Mouse (Mus musculus): ENCODE results near the gene Peli1. TPM values are rescaled to one million over a fixed set of nuclear protein-coding genes. Genes with fewer than 3 reads are reported as not detected.

The Peli1 gene
- 10 to 100 TPM; 18.4 to 24.6 TPM for total RNA-seq (2021)
- long read RNA-seq, experiment 1, transcript Peli1-201 (7 exons, 3,514 nt), result major isoform, 30 of 35 reads
- long read RNA-seq, experiment 1, partial matches to known transcripts, result 1 of 35 reads
- long read RNA-seq, experiment 1, other reads (novel, unspliced or antisense), result 4 of 35 reads
- long read RNA-seq, experiment 2, transcript Peli1-201 (7 exons, 3,514 nt), result major isoform, 16 of 21 reads
- long read RNA-seq, experiment 2, partial matches to known transcripts, result 1 of 21 reads
- long read RNA-seq, experiment 2, other reads (novel, unspliced or antisense), result 4 of 21 reads

- DNase-seq (ENCODE audit: low spot score in 2 of 2), result peak; percentile 91 to 95
These were observed at the start of gene Peli1 for GRCm38 (mm10) chr11:21091067-21091427. Peli1 (plus strand) TSS chr11:21091291.

DNA sequence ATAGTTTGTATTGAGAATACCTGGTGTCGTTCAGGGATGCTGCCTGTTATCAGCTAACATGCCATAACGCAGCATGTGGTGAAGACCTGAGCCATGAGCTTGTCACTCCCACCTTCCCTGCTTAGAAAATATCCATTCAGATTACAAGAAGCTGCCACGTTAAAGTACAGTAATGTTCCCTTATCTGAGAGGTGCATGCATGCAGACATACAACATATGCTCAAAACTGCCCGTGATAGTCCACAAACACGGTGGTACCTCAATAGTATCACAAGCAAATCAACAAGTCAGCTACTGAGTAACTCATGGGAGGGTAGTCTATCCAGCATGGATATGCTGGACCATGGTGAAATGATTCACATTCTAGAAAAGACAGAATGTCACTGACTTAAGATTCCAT is 48.5 kb upstream of the Peli1 start:
- no peak for DNase-seq (ENCODE audit: low spot score in 2 of 2)

DNA sequence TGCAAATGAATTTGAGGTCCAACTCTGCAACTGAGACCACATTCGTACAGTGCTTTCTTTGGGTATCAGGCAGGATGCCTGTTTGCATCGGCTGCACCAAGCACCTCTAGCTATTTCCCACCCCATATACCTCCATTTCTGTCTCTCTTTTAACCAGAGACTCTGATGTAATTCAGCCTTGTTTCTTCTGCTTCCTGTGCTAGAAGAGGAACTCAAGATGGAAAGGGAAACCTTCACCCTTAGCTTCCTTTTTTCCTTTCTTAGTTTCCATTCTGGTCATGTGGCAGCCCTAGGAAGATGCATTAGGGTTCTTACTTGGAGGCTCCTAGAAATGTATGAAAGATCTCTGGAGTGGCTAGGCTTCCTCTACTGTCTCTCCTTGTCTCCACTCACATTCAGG is 44.9 kb upstream of the Peli1 start:
- DNase-seq (ENCODE audit: low spot score in 2 of 2), result no peak

- no peak for DNase-seq (ENCODE audit: low spot score in 2 of 2)
These were observed 43.2 kb upstream of the Peli1 start for GRCm38 (mm10) chr11:21047921-21048320.

GRCm38 (mm10) chr11:21051716-21052115 is 39.4 kb upstream of the Peli1 start:
- DNase-seq (ENCODE audit: low spot score in 2 of 2), result no peak

GRCm38 (mm10) chr11:21054587-21054986 is 36.5 kb upstream of the Peli1 start:
- no peak for DNase-seq (ENCODE audit: low spot score in 2 of 2)

DNA sequence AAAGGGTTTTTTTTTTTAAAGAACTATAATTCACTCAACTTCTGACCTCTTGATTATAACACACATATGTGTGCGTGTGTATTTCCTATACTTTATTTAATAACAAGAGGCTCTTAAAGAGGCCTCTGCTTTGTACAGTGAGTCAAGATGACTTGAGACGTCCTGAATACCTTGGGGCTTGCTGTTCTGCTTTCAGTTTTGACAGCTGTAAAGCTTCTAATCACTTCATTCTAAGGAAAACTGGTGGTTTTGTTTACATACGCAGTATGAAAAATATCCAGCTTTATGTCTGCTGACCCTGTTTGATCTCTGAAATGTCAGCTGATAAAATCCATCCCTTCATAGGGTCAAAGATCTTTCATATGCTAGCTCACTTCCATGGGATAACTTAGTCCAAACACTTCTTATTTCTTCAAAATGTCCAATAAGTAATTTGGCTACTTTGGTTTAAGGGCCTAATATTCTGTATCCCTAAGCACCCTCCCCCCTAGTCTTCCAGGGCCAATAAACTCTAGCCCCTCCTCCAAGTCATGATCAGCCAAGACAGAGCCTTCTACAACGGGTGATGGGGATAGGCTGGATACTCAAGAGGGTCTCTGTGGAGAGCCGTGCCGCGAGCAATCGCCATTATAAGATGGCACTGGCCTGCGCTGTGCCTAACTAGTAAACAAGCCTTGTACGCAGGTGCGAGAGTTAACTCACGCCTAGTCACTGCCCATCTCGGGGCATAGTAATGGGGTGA is 34.8 kb upstream of the Peli1 start:
- DNase-seq (ENCODE audit: low spot score in 2 of 2), result no peak

DNA sequence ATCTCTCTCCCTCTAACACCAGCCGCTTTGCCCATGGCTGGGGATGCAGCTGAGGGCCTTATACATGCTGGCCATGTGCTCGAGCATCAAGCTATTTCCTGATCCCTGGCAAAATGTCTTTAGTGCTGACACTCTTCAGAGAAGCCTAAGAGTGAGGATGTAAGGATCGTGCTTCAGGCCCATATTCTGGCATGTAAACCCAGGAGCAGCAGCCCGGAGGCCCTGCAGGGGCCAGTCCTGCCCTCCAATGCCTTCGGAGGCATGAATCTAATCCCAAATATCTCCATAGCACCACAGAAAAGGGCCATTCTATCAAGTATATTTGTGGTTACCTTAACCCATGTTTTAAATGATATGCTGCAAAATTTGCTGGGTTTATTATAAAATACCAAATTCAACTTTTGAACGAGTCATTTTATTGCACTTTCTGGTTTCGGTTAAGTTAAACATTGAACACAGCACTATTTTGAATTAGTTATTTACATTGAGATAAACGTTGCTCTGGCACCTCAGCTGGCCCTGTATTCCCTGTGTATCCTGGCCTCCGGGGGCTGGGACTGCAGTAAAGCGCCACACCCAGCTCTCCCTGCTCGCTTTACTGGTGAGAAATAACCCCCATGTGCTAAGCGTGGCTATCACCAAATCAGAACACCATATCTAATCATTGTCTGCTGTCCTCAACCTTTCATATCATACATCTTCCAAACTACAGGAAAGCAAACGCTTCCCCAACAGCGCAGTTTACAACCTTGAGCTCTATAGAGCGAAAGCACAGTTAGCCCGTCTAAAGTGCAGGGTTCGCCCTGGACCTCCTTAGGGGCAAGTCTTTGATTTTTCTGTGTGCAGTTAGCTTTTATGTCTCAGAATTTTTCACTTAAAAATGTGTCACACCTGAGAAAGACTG is 33.3 kb upstream of the Peli1 start:
- no peak for DNase-seq (ENCODE audit: low spot score in 2 of 2)

- no peak for DNase-seq (ENCODE audit: low spot score in 2 of 2)
These were observed 32.7 kb upstream of the Peli1 start for GRCm38 (mm10) chr11:21058415-21058781.

DNA sequence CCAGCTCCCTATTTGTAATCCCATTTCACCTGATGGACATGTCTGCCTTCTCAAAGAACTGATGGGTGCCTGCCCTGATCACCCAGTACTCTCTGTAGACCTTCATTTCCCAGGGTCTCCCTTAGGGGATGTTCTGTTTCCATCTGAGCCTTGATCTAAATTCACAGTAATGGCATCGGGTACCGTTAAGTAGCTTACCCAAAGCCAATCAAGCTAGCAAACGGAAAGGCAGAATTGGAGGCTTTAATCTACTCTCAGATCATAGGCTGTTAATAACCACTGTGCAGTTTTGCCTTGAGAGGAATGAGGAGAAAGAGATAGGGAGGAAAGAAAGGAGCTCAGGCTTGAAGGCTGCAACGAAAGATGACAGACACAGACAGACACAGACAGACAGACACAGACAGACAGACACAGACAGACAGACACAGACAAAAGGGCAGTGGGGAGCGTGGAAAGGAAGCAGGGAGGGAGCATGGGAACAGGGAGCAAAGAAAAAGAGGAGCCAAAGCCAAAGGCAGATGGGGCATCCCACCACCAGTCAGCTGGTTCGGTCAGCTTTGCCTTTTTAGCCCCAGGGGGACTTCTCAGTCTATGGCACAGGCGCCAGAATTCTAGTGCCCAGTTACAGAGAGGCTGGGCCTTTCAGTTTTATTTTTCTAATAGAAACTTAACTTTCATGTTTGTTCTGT is 30.6 kb upstream of the Peli1 start:
- DNase-seq (ENCODE audit: low spot score in 2 of 2), result no peak

GRCm38 (mm10) chr11:21061075-21061403 is 30.1 kb upstream of the Peli1 start:
- no peak for DNase-seq (ENCODE audit: low spot score in 2 of 2)

DNA sequence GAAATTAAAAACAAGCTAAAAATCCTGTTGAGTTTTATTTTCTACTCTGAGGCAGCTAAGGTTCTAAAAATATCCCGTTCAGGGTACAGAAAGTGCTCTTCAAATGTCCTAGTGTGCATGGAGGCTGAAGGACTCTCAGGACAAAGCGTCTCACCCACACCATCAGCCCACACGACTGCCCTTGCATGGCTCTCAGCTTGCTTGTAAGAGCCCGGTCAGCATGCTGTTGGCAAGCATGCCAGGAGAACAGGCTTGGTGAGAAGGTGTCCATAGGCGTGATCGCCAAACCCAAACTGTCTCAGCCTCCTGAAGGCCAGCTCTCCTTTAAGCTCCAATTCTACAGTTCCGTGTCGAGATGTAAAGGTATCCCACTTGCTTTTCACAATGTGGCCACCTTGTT is 29.7 kb upstream of the Peli1 start:
- DNase-seq (ENCODE audit: low spot score in 2 of 2), result no peak

GRCm38 (mm10) chr11:21062071-21062470 is 29.0 kb upstream of the Peli1 start:
- DNase-seq (ENCODE audit: low spot score in 2 of 2), result no peak

GRCm38 (mm10) chr11:21063271-21063670 is 27.8 kb upstream of the Peli1 start:
- DNase-seq (ENCODE audit: low spot score in 2 of 2), result no peak

DNA sequence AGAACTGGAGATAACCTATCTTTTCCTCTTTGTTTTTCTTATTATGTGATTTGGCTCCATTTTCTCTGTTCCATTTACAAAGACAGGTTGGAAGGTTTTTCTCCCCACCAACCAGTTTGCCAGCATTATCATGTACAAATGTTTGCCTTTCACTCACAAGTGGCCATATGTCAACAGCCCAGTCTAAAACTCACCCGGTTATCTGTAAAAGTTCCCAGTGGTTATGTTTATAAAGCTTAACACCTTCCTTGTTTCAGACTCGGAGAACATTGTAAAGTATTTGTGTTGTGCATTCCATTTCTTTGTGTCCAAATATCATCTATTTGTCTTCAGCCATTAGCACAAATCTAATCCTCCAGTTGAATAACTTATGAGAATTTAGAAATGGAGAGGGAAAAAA is 11.7 kb upstream of the Peli1 start:
- DNase-seq (ENCODE audit: low spot score in 2 of 2), result no peak

DNA sequence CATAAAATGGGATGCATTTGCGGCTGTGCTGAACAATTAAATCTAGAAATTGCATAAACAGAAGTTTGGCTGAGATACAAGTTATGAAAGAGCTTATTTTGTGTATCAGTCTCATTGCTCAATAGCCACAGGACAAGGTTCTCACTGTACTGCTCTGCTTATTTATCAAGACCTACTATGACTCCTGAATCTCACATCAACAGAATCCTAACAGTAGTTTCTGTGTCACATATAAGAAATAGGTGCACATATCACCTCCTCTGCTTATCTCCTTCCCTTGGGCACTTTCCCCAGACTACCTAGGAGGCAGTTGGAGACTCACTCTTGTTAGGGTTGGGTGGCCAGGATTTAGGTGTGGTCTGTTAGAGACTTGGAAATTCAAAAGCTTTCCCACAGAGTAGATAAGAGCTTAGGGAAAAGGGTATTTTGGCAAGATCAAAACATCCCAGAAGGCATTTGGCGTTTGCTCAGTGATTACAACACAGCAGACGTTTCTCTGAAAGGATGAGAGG is 11.2 kb upstream of the Peli1 start:
- DNase-seq (ENCODE audit: low spot score in 2 of 2), result no peak

GRCm38 (mm10) chr11:21081169-21081568 is 9.9 kb upstream of the Peli1 start:
- no peak for DNase-seq (ENCODE audit: low spot score in 2 of 2)

DNA sequence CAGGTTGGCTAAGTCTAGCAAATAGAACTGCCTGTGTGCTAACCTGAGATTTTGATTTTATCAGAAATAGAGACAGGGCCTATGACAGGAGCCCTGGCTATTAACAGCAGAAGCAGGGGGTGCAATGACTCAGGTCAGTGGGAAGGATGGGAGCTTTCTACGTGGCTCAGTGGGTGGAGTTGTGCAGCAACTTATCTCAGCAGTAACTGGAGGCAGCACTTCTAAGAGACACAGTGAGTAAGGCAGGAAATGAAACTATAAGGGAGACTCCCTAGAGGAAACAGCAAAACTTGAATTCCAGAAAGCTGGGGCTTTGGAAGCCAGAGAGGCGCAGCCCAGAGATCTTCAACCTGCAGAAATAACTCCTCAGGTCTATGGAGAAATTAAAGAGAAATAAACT is 8.4 kb upstream of the Peli1 start:
- no peak for DNase-seq (ENCODE audit: low spot score in 2 of 2)

DNA sequence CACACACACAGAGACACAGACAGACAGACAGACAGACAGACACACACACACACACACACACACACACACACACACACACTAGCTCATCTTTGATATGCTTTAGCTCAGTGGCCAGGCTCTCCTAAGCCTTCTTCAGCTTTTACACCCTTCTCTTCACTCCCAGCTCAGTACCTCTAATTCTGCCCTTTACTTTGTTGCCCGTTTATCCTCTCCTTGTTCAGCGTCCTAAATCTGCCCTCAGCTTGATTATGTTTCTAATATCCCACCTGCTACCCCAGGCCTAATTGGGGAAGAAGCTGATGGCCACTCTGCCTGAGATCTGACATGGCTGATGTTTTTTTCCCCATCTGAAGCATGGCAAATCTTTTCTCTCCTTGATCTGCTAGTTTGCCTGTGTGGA is 2.7 kb upstream of the Peli1 start:
- DNase-seq (ENCODE audit: low spot score in 2 of 2), result no peak

- DNase-seq (ENCODE audit: low spot score in 2 of 2), result no peak
These were observed 1.5 kb upstream of the Peli1 start for GRCm38 (mm10) chr11:21089571-21089970.

All from gastrocnemius, postnatal 4 days (tissue).